Mouse (Mus musculus) hindbrain, postnatal 0 days (tissue): ENCODE measurements around the gene Acvrl1. TPM values are rescaled to one million over a fixed set of nuclear protein-coding genes. Genes with fewer than 3 reads are reported as not detected.

Source experiments
- ATAC-seq: fragments of 200-750 bp; cut with Nextera tagmentation; 2 replicates; pipeline ENCODE4 v1.8.0; 2017; ENCODE audit warnings: mild to moderate bottlenecking, moderate TSS enrichment, moderate library complexity
- DNase-seq: peaks from one replicate; pipeline ENCODE4 v3.0.0-alpha.2; 2015; ENCODE audit warnings: low spot score
- H3K27ac ChIP-seq: fragments of 300-500 bp; sonication (generic); 2 replicates; pipeline ENCODE4 v1.5.1; 2014; ENCODE audit warnings: mild to moderate bottlenecking
- H3K27me3 ChIP-seq: fragments of 300-500 bp; sonication (generic); 2 replicates; pipeline ENCODE4 v1.6.1; 2014; ENCODE audit warnings: low read length, mixed read lengths; ENCODE audit not compliant: insufficient read depth
- H3K36me3 ChIP-seq: fragments of 300-500 bp; sonication (generic); 2 replicates; pipeline ENCODE4 v1.6.1; 2014; ENCODE audit warnings: low read length, mixed read lengths; ENCODE audit not compliant: insufficient read depth
- H3K4me1 ChIP-seq: fragments of 300-500 bp; sonication (generic); 2 replicates; pipeline ENCODE4 v1.6.1; 2014; ENCODE audit warnings: antibody characterized with exemption, low read length, mixed read lengths; ENCODE audit not compliant: insufficient read depth
- H3K4me2 ChIP-seq: fragments of 300-500 bp; sonication (generic); 2 replicates; pipeline ENCODE4 v1.6.1; 2014; ENCODE audit warnings: low read depth, mild to moderate bottlenecking, low read length, moderate library complexity, mixed read lengths
- H3K4me3 ChIP-seq: fragments of 300-500 bp; sonication (generic); 2 replicates; pipeline ENCODE4 v1.5.1; 2014; ENCODE audit warnings: low read length
- H3K9ac ChIP-seq: fragments of 300-500 bp; sonication (generic); replicated peaks from 2 replicates; pipeline ENCODE4 v1.6.1; 2014; ENCODE audit warnings: mild to moderate bottlenecking, low read length, moderate library complexity, mixed read lengths
- H3K9me3 ChIP-seq: fragments of 300-500 bp; sonication (generic); 2 replicates; pipeline ENCODE4 v1.6.1; 2016; ENCODE audit warnings: low read length, mixed read lengths
- CTCF ChIP-seq: IDR thresholded peaks from 2 replicates; pipeline ENCODE4 v1.5.1; 2016; ENCODE audit warnings: antibody characterized with exemption, control low read depth, low read depth
- WGBS: fragments of 180-500 bp; shearing (Covaris S2); extraction: QIAGEN DNeasy Blood & Tissue Kit; methylation state at CpG from one replicate; pipeline ENCODE4 v1.1.7; 2014; 5-methylcytosine and 5-hydroxymethylcytosine counted together
- microRNA-seq, 2 experiments: library from miRNA; unstranded; fragments of <30 nt; microRNA quantifications; one replicate each; pipeline ENCODE4; 2016
- polyA plus RNA-seq: library from polyadenylated mRNA; unstranded; fragments of >200 nt; fragmentation: Nextera tagmentation; extraction: Ambion mirVana; gene quantifications from 2 replicates; pipeline ENCODE4 v1.2.1, GENCODE M21; 2015
- total RNA-seq: library from RNA; depleted of rRNA; stranded (reverse); fragments of >200 nt; gene quantifications from 2 replicates; pipeline ENCODE4 v1.2.3, GENCODE M21; 2014; rRNA removed

Gene Acvrl1
- total and polyA plus RNA-seq, 2 experiments from 2014 or later = 7.0 to 21.6 TPM

DNA sequence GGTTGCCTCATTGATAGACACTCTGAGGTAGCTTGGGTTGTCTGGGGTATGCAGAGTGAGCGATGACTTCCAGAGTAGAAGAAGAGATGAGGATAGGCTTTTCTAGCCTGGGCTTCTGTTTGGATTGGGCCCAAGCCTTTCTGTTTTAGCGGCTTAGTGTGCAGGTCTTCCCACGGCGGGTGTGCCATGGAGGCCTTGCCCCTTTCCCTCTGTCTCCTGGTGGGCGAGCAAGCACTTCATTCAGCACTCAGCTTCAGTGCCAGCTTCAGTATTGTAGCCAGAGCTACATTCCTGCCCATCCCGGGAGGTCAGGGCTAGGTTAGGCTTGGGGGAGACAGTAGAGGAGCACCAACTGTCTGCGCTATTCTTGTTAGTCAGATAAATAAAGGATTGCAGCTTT, 64.3 kb downstream of the Acvrl1 start:
- Histone ChIP-seq H3K4me1 (0 out of 2 replicates have a peak, but pooled peaks cover 10% of the 10 kb centered on the region), H3K4me2 (no peak overlapping the region), H3K27ac (no peak overlapping the region), H3K9ac (no peak overlapping the region; the same call in 1 of the 2 replicates), H3K9me3 (no peaks in the 10 kb centered on the region), H3K36me3 (peaks cover 32% of the 10 kb centered on the region), H3K27me3 (no peaks in the 10 kb centered on the region), H3K4me3 (no peak overlapping the region)
- TF ChIP-seq CTCF = no peak
- 74% methylated on average over 7 of the region's 7 CpGs for WGBS
- DNase-seq (no peak), ATAC-seq (no peak)

DNA sequence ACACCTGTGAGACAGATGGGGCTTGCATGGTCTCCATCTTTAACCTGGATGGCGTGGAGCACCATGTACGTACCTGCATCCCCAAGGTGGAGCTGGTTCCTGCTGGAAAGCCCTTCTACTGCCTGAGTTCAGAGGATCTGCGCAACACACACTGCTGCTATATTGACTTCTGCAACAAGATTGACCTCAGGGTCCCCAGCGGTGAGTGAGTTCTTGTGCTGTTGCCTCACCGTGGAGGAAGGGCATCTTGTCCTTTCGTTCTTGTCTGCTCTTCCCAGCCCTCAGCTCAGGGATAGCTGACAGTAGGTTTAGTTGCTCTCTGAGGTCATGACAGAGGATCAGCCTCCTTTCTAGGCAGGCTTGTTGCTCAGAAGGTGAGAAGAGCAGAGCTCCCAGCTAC, 65.6 kb downstream of the Acvrl1 start:
- 93% methylated on average over 6 of the region's 6 CpGs for WGBS
- no peak for TF ChIP-seq CTCF
- no peak overlapping the region for H3K4me3 ChIP-seq

More for the DNA sequence above, 65.6 kb downstream of the Acvrl1 start:
- no peak for DNase-seq
- Histone ChIP-seq H3K4me2 (no peak overlapping the region), H3K9me3 (no peaks in the 10 kb centered on the region), H3K4me1 (0 out of 2 replicates have a peak, but pooled peaks cover 10% of the 10 kb centered on the region), H3K36me3 (peaks cover 33% of the 10 kb centered on the region), H3K9ac (no peak overlapping the region), H3K27ac (no peak overlapping the region), H3K27me3 (no peaks in the 10 kb centered on the region)
- ATAC-seq = no peak

Small RNA genes within 50 kb of the gene (microRNA-seq; reads per million reads assigned to microRNA genes)
- 0.72 to 1.1 reads per million in 2 experiments for gene Mir6962

Other genes starting within 250 kb of the Acvrl1 start
- not detected in 2 replicates for gene Gm47841, start 81.1 kb upstream of the Acvrl1 start, total RNA-seq
- not detected in 2 replicates for gene Gm47841, start 81.1 kb upstream of the Acvrl1 start, polyA plus RNA-seq
- 2.3 and 4.0 TPM in 2 replicates for gene Fignl2, start 50.0 kb upstream of the Acvrl1 start, total RNA-seq
- gene Fignl2, start 50.0 kb upstream of the Acvrl1 start, polyA plus RNA-seq = 0.10 and 0.11 TPM in 2 replicates
- not detected in 2 replicates for gene Ankrd33, start 12.8 kb upstream of the Acvrl1 start, total RNA-seq
- not detected in 2 replicates for gene Ankrd33, start 12.8 kb upstream of the Acvrl1 start, polyA plus RNA-seq
- gene Acvr1b, start 45.5 kb downstream of the Acvrl1 start, total RNA-seq = 74.5 and 86.2 TPM in 2 replicates
- 14.0 and 14.6 TPM in 2 replicates for gene Acvr1b, start 45.5 kb downstream of the Acvrl1 start, polyA plus RNA-seq
- 6.7 and 8.7 TPM in 2 replicates for gene Grasp, start 95.7 kb downstream of the Acvrl1 start, total RNA-seq
- gene Grasp, start 95.7 kb downstream of the Acvrl1 start, polyA plus RNA-seq = 1.5 and 1.6 TPM in 2 replicates
- gene Nr4a1, start 125.7 kb downstream of the Acvrl1 start, total RNA-seq = 9.3 and 10.3 TPM in 2 replicates
- gene Nr4a1, start 125.7 kb downstream of the Acvrl1 start, polyA plus RNA-seq = 5.3 and 6.5 TPM in 2 replicates
- gene Atg101, start 155.8 kb downstream of the Acvrl1 start, total RNA-seq = 44.1 and 52.3 TPM in 2 replicates
- gene Atg101, start 155.8 kb downstream of the Acvrl1 start, polyA plus RNA-seq = 69.1 and 75.3 TPM in 2 replicates
- gene 6030408B16Rik, start 164.7 kb downstream of the Acvrl1 start, total RNA-seq = not detected in 2 replicates
- gene 6030408B16Rik, start 164.7 kb downstream of the Acvrl1 start, polyA plus RNA-seq = 0.15 and 0.30 TPM in 2 replicates
- gene Krt80, start 241.6 kb downstream of the Acvrl1 start, total RNA-seq = 0.43 and 1.2 TPM in 2 replicates
- 0.30 and 0.33 TPM in 2 replicates for gene Krt80, start 241.6 kb downstream of the Acvrl1 start, polyA plus RNA-seq